Mouse (Mus musculus): Measurements from ENCODE around the gene Gm45140.

Gm45140 gene

DNA sequence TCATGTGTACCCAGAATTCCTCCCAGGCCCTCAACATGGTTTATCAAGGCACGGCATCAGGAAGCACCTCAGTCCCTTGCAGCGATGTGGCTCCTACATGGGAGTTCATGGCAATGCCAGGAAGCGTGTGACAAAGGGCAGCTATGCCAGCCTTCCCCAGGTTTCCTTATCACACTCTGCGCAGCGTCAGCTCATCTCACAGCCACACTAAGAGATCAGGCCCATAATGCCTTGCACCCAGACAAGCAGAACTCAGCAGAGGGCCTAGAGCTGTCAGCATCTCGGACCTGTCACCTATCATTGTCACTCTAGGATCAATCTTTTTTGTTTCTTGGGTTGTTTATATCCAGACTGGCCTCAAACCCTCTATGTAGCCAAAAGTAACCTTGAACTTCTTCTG is 36.0 kb downstream of the Gm45140 start:
- no peak for DNase-seq (ENCODE audit: low spot score)

DNA sequence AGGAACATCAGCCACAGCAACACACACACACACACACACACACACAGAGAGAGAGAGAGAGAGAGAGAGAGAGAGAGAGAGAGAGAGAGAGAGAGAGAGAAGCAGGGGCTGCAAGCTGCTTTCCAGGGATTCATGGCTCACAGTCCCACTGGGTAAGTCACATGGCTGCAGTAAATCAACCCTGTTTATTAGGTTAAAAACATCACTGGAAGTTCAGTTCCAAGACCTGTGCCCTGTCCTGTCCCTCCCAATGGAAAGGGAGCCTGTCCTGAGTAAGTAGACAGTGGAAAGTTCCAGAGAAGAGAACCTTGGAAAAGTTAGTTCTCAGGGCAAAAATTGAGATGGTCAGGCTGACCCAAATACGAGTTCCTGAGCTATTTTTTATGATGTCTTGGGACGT is 38.3 kb downstream of the Gm45140 start:
- DNase-seq (ENCODE audit: low spot score), result no peak

DNA sequence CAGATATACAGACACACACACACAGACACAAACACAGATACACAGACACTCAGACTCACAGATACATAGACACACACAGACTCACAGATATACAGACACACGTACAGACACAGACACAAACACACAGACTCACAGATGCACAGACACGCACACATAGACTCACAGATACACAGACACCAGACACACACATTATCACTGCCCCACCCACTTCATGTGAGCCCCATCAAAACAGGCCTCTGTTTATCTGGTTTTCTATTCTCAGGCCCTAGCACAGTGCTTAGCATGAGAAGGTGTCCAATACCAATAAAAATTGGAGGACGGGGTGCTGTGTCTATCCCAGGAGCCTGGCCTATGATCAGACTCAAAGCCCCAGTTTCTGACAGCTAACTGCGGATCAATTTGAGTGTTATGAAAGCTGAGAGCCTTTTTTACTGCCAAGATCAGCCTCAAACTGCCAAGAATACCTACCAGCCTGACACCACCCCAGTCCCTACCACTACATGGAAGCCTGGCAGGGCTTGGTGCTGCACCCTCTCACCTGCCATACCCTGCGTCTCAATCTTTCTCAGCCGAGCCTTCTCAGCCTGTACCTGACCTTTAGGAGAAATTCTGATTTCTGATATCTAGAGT is 39.2 kb downstream of the Gm45140 start:
- no peak for DNase-seq (ENCODE audit: low spot score)

DNA sequence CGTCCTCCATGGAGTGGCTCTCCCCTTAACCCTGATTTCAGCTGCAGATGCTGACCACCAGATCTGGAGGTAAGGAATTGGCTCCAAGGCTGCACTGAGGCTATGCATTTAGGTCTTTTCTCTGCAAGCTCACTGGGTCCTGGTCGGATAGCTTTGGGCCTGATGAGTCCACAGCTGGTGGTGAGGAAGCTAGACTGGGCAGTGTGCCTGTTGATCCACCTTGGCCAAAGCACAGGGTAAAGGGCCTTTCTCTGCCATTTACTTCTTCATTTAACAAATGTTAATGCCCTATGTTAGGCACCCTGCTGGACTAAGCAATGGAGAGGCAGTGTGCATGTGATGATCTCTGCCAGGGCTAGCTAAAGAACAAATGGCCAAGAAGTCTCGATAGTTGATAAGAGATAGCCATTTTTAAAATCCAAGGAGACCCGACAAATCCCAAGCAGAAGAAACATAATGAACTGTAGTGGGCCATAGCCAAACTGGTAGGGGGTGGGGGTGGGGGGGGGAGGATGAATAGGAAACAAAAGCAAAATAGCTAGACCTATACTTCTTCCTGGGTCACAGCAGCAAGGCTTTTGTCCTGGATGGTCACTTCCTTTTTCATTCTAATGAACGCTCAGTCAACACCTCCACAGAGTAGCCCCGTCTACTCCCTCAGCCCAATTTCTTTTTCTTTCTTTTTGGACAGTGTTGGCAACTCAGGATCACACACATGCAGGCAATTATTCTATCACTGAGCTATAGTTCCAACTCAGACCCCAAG is 40.0 kb downstream of the Gm45140 start:
- DNase-seq (ENCODE audit: low spot score), result no peak

DNA sequence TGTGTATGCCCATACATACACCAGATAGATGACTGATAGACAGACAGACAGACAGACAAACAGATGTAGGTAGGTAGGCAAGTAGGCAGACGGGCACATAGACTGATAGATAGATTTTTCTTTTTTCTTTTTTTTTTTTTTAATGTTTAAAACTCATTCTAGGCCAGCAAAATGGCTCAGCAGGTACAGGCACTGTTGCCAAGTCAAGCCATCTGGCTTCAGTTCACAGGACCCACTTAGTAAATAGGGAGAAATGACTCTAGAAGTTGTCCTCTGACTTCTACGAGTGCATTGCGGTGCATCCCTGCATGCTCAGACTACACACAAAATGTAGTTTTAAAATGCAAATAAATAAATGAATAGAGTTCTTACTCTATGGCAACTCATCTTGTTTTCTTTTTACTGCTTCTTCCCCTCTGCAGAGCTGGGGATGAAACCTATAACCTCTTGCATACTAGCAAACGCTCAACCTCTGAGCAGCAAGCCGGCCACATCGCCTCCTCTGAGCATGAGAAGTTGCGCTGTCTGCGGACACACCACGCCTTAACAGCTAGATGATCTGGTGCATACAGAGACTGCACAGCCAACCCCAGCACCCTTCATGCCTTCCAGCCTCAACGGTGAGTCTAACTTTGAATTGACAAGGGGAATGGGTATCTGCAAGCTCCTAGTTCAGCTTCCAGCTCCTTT is 41.6 kb downstream of the Gm45140 start:
- DNase-seq (ENCODE audit: low spot score), result no peak

DNA sequence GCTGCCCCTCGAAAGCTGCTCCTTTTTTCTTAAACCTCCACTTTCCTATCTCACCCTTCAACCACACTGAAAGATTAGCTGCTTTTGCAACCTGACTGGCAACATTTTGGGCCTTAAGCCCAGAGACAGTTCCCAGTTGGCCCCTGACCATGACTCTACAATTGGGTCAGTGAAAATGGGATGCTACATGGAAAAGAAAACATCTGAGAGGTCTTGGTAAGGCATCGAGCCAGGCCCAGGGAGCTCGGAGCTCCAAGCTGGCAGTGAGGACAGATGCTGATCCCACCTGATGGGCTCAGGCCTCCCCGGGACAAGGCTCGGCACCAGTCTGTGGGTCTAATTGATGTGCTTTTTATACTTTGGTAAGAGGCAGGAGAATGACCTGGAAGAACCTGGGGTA is 43.8 kb downstream of the Gm45140 start:
- DNase-seq (ENCODE audit: low spot score), result no peak

DNA sequence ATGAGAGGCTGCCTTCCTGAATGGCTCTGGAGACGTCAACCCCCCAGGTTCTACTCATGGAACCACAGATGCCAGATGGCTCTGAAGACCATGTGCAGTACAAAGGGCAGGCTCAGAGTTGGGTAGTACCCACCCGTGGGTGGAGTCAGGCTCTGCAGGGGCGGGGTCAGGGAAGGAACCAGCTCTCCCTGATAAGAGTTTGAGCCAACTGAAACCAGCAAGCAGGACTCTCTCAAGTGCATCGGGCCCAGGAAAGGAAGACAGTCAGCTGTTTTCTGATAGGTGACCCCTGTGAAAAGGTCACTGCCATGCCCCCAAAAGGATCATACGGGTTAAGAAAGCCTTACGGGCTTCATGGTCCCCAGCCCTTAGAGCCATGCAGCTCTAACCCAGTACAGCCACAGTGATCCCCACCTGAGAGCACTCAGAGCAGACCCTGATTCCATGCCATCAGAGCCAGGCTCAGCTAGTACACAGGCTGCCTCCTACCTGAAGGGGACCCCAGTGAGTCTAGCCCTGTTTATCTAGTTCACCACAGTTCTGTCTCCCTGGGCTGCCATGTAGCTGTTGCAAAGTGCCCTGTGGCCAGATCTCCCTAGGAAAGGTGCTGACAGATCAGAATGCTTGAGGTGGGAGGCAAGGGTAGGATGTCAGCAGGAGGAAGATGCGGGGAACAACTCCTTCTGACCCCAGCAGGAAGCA is 44.7 kb downstream of the Gm45140 start:
- DNase-seq (ENCODE audit: low spot score), result no peak

DNA sequence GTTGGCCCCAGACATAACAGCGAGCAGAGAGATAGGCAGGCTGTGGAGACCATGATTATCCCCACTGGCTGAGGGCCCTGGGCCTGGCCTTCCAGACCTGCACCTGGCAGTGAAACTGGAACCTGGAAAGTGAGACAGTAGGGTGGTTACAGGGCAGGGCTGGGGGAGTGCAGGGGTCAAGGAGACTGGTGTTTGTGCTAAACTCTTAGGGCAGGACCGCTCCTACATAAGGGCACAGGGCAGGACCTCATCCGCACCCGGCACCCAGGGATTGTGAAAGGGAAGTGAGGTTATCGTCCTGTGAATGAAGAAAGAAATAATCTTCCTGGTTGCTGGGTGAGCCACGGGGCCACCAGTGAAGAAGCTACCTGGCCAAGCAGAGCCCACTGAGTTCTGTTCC is 45.8 kb downstream of the Gm45140 start:
- no peak for DNase-seq (ENCODE audit: low spot score)

DNA sequence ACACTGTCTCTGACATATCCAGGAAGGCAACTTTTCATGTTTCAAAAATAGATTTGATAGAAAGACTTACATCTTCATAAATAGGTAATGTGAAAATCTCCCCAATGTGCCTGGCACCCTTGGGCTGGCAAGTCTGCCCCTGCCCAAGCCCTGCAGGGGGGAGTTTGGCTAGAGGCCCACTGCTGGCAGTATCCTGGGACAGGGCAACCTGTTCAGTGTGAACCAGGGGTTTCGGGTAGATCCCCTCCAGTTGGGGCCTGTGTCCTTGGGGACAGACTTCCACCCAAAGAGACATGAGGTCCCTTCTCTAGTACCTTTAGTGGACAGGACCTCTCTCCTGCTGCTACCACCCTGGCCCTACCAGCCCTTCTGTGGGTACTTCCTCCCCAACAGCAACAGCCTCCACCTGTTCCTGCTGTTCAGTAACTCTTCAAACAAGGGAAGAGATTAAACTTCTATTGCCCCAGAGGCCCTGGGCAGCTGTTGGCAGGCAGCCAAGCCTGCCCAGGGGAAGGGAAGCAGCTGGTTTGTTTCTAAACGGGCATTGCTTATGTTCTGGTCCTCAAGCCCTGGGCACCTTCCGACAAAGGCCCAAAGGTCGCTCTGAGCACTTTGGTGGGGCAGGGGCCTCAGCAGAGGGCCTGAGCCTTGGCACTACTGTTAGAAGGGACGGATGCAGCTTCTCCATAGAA is 46.6 kb downstream of the Gm45140 start:
- no peak for DNase-seq (ENCODE audit: low spot score)

DNA sequence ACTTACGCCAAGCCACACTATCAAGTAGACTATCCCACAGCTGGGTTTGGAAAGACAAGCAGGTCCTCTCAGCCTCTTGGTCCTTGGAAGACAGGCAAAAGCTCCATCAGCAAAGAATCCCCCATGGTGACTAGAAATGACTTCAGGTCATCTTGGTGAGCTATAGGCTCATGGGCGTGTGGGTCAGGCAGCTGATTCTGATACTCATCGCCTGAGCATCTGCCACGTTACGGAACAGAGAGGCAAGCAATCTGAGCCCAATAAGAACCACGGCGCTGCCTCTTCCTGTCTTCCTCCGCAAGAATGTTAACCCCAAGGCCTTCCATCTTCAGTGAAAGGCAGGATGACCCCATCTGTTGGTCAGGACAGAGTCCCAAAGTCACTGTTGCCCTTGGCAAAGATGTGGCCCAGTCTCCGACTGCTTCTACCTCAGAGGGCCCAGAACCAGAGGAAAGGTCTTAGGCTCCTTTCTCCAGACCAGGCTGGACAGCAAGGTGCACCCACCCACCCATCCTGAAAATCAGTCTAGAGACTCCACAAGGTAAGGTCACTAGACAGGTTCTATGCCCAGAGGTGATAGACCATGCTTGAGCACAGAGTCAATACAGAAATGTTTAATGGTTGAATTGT is 47.2 kb downstream of the Gm45140 start:
- DNase-seq (ENCODE audit: low spot score), result no peak

DNA sequence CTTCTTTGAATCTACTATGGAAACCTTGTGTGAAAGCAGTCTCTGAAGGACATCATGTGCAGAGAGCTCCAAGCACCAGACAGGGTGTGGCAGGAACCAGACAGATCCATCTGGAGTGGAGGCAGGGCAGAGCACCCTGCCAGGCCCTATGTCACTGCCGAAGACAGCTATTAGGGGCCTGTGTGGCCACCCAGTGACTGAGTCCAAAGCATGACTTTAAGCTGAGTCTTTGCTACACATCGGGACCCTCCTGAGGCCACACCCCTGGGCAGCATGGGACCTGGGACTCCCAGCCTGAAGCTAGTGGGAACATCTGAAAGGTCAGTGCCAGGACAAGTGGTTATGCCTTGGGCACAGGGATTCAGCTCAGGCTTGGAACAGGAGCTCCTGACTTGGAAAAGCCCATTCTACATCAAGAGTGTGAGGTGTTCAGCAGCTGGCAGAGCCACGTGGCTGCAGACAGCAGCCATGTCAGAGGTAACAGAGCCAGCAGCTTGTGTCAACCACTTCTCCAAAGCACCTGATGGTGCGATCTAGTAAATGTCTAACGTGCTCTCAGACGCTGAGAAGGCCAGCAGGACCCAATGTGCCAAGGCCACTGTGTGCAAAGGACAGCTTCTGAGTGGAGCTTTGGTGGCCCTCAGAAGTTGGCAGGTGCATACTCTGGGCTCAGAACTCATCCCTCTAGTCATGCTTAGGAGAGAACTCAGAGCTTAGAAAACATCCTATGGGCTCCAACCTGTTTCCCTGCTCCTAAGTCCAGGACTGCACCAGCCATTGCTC is 48.3 kb downstream of the Gm45140 start:
- no peak for DNase-seq (ENCODE audit: low spot score)

DNA sequence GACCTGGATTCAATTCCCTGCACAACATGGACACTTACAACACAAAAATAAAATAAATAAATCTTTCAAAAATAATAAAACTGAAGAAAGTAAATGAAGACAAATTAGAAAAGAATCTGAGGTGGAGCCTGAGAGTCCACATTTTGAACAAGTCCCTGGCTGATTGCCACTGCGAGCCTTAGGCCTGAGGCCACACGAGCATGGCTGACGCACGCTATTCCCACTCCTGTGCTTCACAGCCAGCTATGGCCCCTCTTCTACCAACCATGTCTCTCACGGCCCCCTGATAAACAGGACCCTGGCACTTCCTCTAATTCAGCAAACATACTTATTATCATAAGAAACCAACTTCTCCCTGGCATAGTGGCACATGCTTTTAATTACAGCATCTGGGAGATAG is 49.0 kb downstream of the Gm45140 start:
- DNase-seq (ENCODE audit: low spot score), result no peak

DNA sequence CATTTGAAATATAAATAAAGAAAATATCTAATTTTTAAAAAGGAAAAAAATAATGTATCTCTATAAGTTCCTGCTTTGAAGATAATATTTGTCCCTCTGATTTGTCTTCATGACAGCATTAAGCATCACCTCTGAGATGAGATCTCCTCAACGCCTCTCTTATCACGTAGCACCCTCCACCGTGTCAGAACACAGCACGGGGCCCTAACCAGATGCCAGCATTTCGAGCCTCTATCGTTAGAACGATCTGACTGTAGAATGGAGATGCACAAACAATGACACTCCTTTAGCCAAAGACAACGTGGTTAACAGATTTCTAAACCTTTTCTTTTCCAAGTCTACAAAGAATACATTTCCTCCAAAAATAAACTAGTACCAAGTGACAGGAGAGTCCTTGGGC is 51.6 kb downstream of the Gm45140 start:
- DNase-seq (ENCODE audit: low spot score), result no peak

DNA sequence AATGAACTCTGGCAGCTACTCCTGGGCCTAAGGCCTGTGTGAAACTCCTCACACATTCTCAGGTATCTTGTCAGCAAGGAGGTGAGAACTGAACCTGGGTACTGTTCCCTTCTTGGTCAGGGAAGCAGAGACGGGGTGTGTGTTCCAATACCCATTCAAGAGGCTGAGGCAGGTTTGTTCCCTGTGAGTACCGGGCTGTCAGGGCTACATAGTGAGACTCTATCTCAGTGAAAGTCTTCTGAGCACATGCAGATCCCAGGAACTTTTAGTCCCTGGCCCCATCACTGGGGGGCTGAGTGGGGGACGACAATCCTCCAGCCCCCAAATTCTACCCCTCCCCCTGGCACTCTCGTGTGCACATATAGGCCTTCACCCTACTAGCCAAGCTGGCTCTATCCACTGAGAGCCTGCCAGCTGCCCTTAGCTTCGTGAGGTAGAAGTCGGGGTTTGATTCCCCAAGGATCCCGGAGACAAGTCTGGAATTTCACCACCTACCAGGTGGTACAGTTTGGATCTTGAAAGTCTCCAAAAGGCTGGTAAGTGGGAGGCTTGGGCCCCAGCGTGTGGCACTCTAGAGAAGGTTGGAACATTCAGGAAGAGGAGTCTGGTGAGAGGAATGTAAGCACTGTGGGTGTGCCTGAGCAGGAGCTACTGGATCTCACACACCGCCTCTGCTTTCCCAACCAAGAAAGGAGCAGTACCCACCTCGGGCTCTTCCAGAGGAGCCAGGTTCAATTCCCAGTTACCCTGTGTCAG is 54.9 kb downstream of the Gm45140 start:
- no peak for DNase-seq (ENCODE audit: low spot score)

DNA sequence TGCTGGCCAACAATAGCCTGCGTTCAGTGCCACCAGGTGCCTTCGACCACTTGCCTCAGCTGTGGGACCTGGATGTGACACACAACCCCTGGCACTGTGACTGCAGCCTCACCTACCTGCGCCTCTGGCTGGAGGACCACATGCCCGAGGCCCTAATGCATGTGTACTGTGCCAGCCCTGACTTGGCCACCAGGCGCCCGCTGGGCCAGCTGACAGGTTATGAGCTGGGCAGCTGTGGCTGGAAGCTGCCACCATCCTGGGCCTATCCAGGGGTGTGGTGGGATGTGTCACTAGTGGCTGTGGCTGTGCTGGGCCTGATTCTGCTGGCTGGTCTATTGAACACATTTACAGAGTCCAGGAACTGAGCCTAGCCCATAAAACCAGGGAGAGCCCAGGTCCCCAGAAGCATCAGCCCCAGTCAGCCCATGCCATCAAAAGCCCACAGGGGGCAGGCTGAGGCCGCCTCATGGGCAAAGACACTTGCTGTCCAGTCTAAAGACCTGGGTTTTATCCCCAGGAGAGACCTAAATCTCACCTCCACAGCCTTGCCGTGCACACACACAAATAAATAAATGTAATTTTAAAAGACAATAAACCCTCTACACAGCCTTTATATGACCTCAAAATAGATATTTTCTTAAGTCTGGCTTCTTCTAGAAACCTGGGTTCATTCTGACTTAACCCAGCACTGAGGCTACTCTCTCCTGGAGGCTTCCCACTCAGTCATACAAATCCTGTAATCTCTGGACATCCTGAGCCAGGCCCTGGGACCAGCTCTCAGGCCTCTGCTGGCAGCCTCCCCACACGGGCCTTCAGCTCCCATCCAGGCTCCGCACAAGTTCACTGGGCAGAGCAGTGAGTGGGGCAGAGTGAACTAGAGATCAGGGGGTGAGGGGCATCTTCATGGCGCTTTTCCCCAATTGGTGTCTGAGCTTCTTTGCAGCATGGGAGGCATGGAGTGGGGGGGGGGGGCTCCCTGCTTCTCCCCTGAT is 56.1 kb downstream of the Gm45140 start:
- DNase-seq (ENCODE audit: low spot score), result no peak

DNA sequence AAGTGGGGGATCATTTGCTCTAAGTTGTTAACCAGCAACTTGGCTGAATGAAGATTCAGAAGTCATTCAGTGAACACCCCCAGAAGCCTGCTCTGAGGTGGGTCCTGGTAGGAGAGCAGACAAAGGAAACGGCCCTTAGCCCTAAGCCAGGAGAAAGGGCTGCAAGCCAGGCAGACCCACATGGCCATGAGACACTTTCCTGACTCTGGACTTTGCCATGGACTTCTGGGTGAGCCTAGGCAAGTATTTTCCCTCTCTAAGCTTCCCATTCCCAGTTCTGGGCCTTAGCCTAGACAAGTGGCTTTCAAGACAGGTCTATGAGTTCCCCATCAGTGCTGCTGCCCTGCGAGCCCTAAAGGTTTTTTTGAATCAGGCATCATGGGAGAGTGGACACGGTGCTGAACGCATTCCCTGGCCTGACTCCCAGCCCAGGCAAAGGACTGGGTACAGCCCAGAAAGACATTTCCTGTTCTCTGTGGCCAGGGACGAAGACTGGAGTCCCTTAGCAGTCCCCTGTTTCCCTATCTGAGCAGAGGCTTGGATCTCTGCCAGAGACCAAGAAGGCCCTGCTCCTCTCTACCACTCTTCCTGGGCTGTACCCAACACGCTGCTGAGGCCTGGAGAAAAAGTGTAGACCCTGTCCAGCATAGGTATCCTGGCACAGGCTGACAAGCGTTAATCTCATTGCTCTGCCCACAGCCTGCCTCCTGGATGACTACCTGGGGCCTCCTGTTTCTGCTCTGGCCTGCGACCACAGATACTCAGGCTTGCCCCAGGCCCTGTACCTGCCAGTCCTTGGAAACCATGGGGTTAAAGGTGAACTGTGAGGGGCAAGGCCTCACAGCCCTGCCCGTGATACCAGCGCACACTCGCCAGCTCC is 57.1 kb downstream of the Gm45140 start:
- DNase-seq (ENCODE audit: low spot score), result no peak

DNA sequence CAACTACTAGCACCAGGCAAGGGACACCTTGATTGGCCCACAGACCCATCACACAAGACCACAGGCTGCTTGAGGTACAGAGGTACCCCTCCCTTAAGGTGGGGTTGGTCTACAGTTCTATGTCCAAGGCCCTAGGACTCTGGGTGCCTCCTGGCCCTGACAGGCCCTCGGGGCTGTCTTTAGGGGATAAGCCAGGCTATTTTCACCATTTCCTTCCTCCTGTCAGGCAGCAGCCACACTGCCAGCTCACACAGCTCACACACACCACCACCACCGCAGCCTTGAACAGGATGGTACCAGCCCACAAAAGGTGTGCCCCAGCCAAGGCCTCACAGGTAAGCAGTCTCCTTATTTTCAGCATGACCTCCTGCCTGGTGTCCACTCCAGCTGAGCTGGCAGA is 57.8 kb downstream of the Gm45140 start, which contains the start of gene Gp9:
TSS of gene Gp9 (plus strand) at position 231 of the 400 bp plus-strand sequence.
- DNase-seq (ENCODE audit: low spot score), result no peak

DNA sequence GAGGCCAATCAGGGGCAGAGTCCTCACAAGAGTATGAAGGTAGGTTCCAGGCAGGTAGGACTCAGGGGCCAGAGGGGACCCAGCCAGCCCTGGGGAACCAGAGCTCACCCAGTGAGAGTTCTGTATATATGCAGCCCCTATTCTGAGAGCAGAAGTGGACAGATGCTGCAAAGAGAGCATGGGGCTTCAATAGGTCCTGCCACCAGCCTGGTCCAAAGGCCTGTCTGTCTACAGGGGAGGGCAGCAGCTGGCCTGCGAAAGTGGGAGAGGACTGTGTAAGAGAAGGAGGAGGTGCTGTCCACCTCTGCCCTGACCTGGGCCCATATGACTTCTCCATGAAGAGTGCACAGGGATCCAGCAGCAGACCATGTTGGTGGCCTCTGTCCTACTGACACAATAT is 58.9 kb downstream of the Gm45140 start:
- no peak for DNase-seq (ENCODE audit: low spot score)

Measured in layer of hippocampus, adult 9-10 months (tissue).